ENCODE assay signal across 8 mouse cellular contexts in the genomic region with DNA sequence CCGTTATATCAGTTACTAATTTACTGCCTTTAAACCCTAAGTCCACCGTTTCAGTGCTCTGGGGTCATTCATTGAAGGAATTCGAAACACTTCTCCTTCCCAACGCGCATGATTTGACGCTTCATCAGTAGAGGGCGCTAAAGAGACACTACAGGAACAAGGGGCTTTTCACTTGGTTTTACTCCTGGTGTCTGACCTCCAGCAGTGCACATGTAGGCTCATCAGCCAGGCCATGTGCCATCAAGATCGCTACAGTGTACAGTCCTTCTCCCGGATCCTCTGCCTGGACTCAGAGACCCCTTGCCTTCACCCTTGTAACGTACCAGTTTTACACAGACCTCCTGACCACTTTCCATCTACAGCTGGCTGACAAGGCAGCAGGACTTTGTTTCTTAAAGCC.
DNase-seq lines count a peak whose midpoint lies in the region; ATAC-seq and TF ChIP-seq lines count a peak whose summit lies in the region.

No protein-coding gene starts in this region.

- 8% methylated on average over 10 of the region's 10 CpGs for WGBS in embryonic facial prominence, embryonic 14.5 days
- 6% methylated on average over 10 of the region's 10 CpGs for WGBS in heart, embryonic 14.5 days
- 6% methylated on average over 10 of the region's 10 CpGs for WGBS in kidney, postnatal 0 days
- 8% methylated on average over 10 of the region's 10 CpGs for WGBS in stomach, embryonic 16.5 days

- no peaks in the 10 kb centered on the region for H3K9me3 ChIP-seq in embryonic facial prominence, embryonic 14.5 days (ENCODE audit: control insufficient read depth, low read length)
- no peaks in the 10 kb centered on the region for H3K9me3 ChIP-seq in heart, embryonic 14.5 days (ENCODE audit: control insufficient read depth, low read length)
- no peaks in the 10 kb centered on the region for H3K9me3 ChIP-seq in kidney, postnatal 0 days (replicated peaks; ENCODE audit: low read length)
- H3K9me3 ChIP-seq in stomach, embryonic 16.5 days (replicated peaks; ENCODE audit: control insufficient read depth, low read length), result no peaks in the 10 kb centered on the region

- DNase-seq in 416B (ENCODE audit: low read depth) (peak; percentile 88), liver (peak; percentile 66)
- peak; percentile 65 for DNase-seq in adrenal gland, postnatal 25 days
- peak; percentile 92 for DNase-seq in embryonic facial prominence, embryonic 14.5 days (ENCODE audit: low spot score)
- DNase-seq in kidney, postnatal 0 days (ENCODE audit: low spot score), result peak; percentile 93
- DNase-seq in naive thymus-derived CD4-positive, alpha-beta T cell, adult 2 months (ENCODE audit: low read depth), result peak; percentile 20

- ATAC-seq in embryonic facial prominence, embryonic 14.5 days (ENCODE audit: low read depth), result peak; percentile 53
- ATAC-seq in heart, embryonic 14.5 days (ENCODE audit: insufficient number of reproducible peaks, insufficient read depth, low FRiP score, low read depth), result no peak
- ATAC-seq in kidney, postnatal 0 days (replicated peaks; ENCODE audit: low FRiP score, low read depth), result peak; percentile 79
- ATAC-seq in stomach, embryonic 16.5 days (ENCODE audit: insufficient read depth, low FRiP score), result 0 out of 2 replicates have a peak, but pooled peaks have one; percentile 43

- peaks cover 4% of the 10 kb centered on the region; the same call in 1 of the 2 replicates for H3K4me1 ChIP-seq in embryonic facial prominence, embryonic 14.5 days (ENCODE audit: control insufficient read depth, insufficient read depth, low read length)
- peaks cover 34 to 54% of the 10 kb centered on the region in 2 experiments for H3K4me1 ChIP-seq in heart, embryonic 14.5 days (ENCODE audit: control insufficient read depth in 2 of 2, insufficient read depth in 2 of 2, low read length in 2 of 2)
- no peaks in the 10 kb centered on the region for H3K4me1 ChIP-seq in kidney, postnatal 0 days (replicated peaks; ENCODE audit: insufficient read depth, low read length)
- H3K4me1 ChIP-seq in stomach, embryonic 16.5 days (ENCODE audit: control insufficient read depth, insufficient read depth, low read length), result peaks cover 3% of the 10 kb centered on the region

- no peaks in the 10 kb centered on the region for H3K36me3 ChIP-seq in embryonic facial prominence, embryonic 14.5 days (ENCODE audit: control insufficient read depth, insufficient read depth, low read length)
- H3K36me3 ChIP-seq in heart, embryonic 14.5 days (ENCODE audit: control insufficient read depth, insufficient read depth, low read length), result no peaks in the 10 kb centered on the region
- no peaks in the 10 kb centered on the region for H3K36me3 ChIP-seq in kidney, postnatal 0 days (ENCODE audit: insufficient read depth, low read length)
- H3K36me3 ChIP-seq in stomach, embryonic 16.5 days (ENCODE audit: control insufficient read depth, insufficient read depth, low read length), result no peaks in the 10 kb centered on the region

- no peak overlapping the region for H3K4me3 ChIP-seq in embryonic facial prominence, embryonic 14.5 days (ENCODE audit: low read depth, low read length)
- H3K4me3 ChIP-seq in heart, embryonic 14.5 days (ENCODE audit: control insufficient read depth in 1 of 2, insufficient read depth in 1 of 2, low read depth in 1 of 2, low read length in 2 of 2), result no peak overlapping the region
- no peak overlapping the region for H3K4me3 ChIP-seq in kidney, postnatal 0 days (replicated peaks; ENCODE audit: low read depth, low read length)
- no peak overlapping the region for H3K4me3 ChIP-seq in stomach, embryonic 16.5 days (replicated peaks; ENCODE audit: low read length)

- H3K4me2 ChIP-seq in embryonic facial prominence, embryonic 14.5 days (ENCODE audit: low read depth, low read length), result no peak overlapping the region
- H3K4me2 ChIP-seq in heart, embryonic 14.5 days (ENCODE audit: low read length), result peak overlapping the region; percentile 16; the same call in 1 of the 2 replicates
- H3K4me2 ChIP-seq in kidney, postnatal 0 days (ENCODE audit: low read length), result peak overlapping the region; percentile 25; the same call in 1 of the 2 replicates
- no peak overlapping the region for H3K4me2 ChIP-seq in stomach, embryonic 16.5 days (ENCODE audit: low read depth, low read length)

- no peak overlapping the region for H3K27ac ChIP-seq in embryonic facial prominence, embryonic 14.5 days (replicated peaks; ENCODE audit: low read depth, low read length)
- H3K27ac ChIP-seq in heart, embryonic 14.5 days (replicated peaks in 1 of 2; ENCODE audit: control insufficient read depth in 1 of 2, insufficient read depth in 1 of 2, low read depth in 2 of 2, low read length in 2 of 2), result no peak overlapping the region
- H3K27ac ChIP-seq in kidney, postnatal 0 days, result no peak overlapping the region
- no peak overlapping the region for H3K27ac ChIP-seq in stomach, embryonic 16.5 days (ENCODE audit: low read length)

- no peaks in the 10 kb centered on the region for H3K27me3 ChIP-seq in embryonic facial prominence, embryonic 14.5 days (replicated peaks; ENCODE audit: control insufficient read depth, insufficient read depth, low read length)
- no peaks in the 10 kb centered on the region for H3K27me3 ChIP-seq in heart, embryonic 14.5 days (ENCODE audit: control insufficient read depth, insufficient read depth, low read length)
- H3K27me3 ChIP-seq in kidney, postnatal 0 days (ENCODE audit: insufficient read depth, low read length), result no peaks in the 10 kb centered on the region
- no peaks in the 10 kb centered on the region for H3K27me3 ChIP-seq in stomach, embryonic 16.5 days (ENCODE audit: control insufficient read depth, insufficient read depth, low read length)

- no peak overlapping the region for H3K9ac ChIP-seq in embryonic facial prominence, embryonic 14.5 days (ENCODE audit: low read depth, low read length)
- no peak overlapping the region; the same call in 1 of the 2 replicates for H3K9ac ChIP-seq in heart, embryonic 14.5 days (ENCODE audit: low read length)
- no peak overlapping the region for H3K9ac ChIP-seq in kidney, postnatal 0 days (ENCODE audit: low read depth, low read length)
- H3K9ac ChIP-seq in stomach, embryonic 16.5 days (ENCODE audit: low read length), result no peak overlapping the region

- peak; percentile 95 for TF ChIP-seq CTCF in kidney, postnatal 0 days (IDR thresholded peaks at IDR 0.05; ENCODE audit: low read depth)

Comparison
In these comparisons a context has a peak if more than half of its experiments do, and no peak if none do; other contexts are left out.
1. DNase-seq: peak in every context shown above with its lines; median percentile 93 in kidney, postnatal 0 days; 92 in embryonic facial prominence, embryonic 14.5 days; 88 in 416B; 66 in liver; 65 in adrenal gland, postnatal 25 days; 20 in naive thymus-derived CD4-positive, alpha-beta T cell, adult 2 months.
2. H3K4me2 ChIP-seq: peak in heart, embryonic 14.5 days (single experiment) and kidney, postnatal 0 days (single experiment); none in embryonic facial prominence, embryonic 14.5 days (single experiment) and stomach, embryonic 16.5 days (single experiment).